Mouse (Mus musculus): Measurements from ENCODE around the gene Mapre1.

DNA sequence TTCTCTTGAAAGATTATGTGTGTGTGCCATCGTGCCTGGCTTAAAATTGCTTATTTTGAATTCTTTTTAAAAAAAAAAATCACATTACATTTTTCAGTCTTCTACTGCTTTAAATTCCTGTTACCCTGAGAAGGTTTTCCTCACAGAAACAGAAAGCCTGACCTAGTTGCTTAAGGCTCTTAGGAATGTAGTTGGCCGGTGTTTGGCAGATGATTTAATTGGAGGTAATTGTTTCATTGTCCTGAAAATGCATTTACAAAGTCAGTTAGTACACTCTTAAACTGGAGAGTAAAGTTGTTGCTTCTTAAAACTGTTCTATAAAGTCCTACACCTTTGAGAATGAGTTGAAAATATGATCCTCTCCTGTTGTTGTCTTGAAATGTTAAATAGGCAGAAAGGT, 27.8 kb downstream of the Mapre1 start:
- no peak for TF ChIP-seq CTCF (IDR thresholded peaks at IDR 0.05; ENCODE audit: low read depth)
- no peak for TF ChIP-seq EP300 (IDR thresholded peaks at IDR 0.05; ENCODE audit: low read depth)
